Mouse (Mus musculus): ENCODE results near the gene Phlpp2. TPM values are rescaled to one million over a fixed set of nuclear protein-coding genes. Genes with fewer than 3 reads are reported as not detected.

The Phlpp2 gene
- total RNA-seq, 2 experiments from 2014 or later = 4.0 to 4.7 TPM

- no peak for DNase-seq (ENCODE audit: low spot score)
- intact Hi-C loops (cut with DNase I) = no loop called here
Measured at GRCm38 (mm10) chr8:109894636-109895035, 26.3 kb downstream of the Phlpp2 start.

DNA sequence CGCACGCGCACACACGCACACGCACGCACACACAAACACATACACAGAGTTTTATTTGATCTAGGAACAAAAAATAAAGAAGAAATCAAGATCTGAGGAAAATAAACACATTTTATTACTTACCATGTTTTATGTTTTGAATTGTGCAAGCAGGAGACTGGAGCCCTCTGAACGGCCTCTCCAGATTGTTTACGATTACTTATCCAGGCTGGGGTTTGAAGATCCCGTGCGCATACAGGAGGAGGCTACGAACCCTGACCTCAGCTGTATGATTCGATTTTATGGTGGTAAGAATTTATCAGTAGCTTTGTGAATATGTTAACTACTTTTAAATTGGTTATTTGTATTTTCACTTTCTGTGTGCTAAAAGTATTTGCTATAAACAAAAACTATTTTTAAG is 27.0 kb downstream of the Phlpp2 start:
- intact Hi-C loops (cut with DNase I) = no loop called here
- no peak for DNase-seq (ENCODE audit: low spot score)

GRCm38 (mm10) chr8:109902379-109902778 is 34.0 kb downstream of the Phlpp2 start:
- no peak for DNase-seq (ENCODE audit: low spot score)
- intact Hi-C loops (cut with DNase I) = no loop called here

DNA sequence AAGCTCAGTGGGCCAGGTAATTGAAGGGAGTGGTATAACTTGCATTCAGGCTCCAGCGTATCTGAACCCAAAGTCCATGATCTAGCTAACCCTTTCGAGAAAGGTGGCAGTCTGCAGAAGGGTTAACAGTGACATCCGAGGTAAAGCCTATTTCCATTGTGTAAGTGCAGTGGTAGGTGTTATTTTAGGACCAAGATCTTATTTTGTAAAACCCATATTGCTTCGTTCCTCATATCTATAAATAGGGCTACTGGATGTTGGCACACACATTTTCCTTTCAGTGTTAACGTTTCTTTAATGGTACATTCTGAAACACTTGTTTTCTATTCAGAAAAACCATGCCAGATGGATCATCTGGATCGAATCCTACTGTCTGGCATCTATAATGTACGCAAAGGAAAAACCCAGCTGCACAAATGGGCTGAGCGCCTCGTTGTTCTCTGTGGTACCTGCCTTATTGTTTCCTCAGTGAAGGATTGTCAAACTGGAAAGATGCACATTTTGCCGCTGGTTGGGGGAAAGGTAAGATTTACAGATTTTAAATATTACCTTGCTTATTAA is 35.6 kb downstream of the Phlpp2 start:
- intact Hi-C loops (cut with DNase I) = no loop called here
- no peak for DNase-seq (ENCODE audit: low spot score)

GRCm38 (mm10) chr8:109904928-109905668 is 36.8 kb downstream of the Phlpp2 start:
- no peak for DNase-seq (ENCODE audit: low spot score)
- intact Hi-C loops (cut with DNase I) = no loop called here

DNA sequence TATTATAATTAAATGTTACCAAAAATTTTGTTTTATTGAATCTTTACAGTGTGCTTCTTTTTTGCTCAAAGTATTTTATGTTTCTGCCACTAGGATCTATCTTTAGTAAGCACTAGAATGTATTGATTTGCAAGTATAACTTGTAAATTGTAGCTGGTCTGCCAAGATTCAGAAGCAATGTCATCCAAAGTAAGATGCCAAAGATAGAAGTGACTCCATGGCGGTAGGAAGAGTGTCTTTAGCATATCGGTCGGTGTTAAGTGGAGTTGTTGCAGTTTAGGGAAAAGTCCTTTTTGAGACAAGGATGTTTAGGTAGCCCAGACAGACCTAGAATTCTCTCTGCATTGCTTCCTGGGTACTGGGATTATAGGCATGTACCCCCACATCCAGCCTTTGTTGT is 38.6 kb downstream of the Phlpp2 start:
- DNase-seq (ENCODE audit: low spot score) = no peak
- intact Hi-C loops (cut with DNase I) = no loop called here

DNA sequence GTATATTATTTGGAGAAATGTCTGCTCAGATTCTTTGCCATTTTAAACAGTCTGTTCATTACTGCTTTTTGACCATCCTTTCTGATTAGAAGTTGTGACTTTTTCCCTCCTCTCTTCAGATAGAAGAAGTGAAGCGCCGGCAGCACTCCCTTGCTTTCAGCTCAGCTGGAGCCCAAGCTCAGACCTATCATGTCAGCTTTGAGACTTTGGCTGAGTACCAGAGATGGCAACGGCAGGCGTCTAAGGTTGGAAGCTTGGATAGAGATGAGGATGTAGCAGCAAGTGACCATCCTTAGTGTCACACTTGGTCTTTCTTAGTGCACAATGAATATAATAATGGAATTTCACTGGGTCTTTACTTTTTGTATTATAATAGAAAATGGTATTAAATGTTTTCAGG is 39.0 kb downstream of the Phlpp2 start:
- DNase-seq (ENCODE audit: low spot score) = no peak
- intact Hi-C loops (cut with DNase I) = no loop called here

DNA sequence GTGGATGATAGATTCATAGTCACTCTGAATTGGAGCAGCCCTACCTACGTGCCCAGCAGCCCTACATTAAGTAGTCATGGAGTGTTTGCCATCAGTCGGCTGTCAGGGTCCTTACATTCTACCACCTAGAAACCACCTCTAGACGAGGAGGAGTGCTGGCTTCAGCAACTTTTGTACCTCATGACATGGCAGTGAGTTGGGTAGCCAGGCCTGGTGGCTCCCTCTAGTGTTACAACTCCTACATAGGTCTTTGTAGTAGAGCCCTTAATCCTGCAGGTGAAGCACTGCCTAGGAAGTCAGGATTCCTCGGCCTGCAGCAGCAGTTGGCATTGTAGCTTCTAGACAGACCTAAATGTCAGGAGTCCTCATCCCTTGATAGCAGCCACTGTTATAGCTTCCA is 48.9 kb downstream of the Phlpp2 start:
- intact Hi-C loops (cut with DNase I) = loop anchor here (1.0 to 5.0 kb wide), 2 partner anchors 50 to 64 kb away; partner anchors contain the start of gene Phlpp2
- no peak for DNase-seq (ENCODE audit: low spot score)

DNA sequence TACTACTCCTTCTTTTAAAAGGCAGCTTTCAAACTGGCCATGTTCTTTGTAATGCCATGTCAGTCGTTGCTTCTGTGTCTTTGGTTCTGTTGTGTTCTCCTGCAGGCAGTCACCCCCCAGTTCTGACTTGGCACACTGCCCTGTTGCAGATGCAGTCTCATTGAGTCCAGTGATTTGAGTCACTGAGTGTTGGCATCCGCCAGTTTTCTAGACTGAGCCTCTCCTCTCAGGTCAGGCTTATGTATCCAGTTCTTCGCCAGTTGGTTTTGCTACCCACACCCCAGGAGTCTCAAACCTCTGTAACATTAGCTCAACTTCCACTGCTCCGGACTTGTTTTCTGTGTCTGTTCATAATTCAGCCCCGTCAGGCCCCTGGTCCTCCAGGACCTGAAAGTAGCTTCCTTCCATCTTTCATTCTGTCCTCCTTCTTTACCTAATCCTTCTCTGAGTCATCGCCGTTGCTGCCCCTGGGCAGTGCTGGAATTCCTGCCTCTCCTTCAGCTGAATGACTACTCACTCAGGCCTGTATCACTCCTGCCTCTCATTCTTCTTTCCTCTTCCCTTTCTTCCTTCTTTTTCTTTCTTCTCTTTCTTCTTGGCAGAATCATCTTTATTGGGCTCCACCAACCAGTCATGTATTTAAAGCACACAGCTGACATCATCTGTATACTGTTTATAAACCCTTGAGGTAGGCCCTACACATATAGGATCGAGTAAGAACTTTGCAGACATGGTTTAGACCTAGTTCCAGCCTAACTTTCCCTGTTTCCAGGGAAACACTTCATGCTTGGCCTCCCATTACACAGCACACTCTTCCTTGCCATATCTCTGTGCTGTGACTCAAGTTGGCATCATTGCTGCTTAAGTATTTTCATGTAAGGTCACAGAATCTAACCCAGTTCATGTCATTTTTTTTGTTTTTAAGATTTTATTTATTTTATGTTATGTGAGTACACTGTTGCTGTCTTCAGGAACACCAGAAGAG is 52.4 kb downstream of the Phlpp2 start:
- intact Hi-C loops (cut with DNase I) = no loop called here
- DNase-seq (ENCODE audit: low spot score) = no peak

GRCm38 (mm10) chr8:109941606-109942360 is 73.4 kb downstream of the Phlpp2 start:
- DNase-seq (ENCODE audit: low spot score) = no peak
- intact Hi-C loops (cut with DNase I) = no loop called here

DNA sequence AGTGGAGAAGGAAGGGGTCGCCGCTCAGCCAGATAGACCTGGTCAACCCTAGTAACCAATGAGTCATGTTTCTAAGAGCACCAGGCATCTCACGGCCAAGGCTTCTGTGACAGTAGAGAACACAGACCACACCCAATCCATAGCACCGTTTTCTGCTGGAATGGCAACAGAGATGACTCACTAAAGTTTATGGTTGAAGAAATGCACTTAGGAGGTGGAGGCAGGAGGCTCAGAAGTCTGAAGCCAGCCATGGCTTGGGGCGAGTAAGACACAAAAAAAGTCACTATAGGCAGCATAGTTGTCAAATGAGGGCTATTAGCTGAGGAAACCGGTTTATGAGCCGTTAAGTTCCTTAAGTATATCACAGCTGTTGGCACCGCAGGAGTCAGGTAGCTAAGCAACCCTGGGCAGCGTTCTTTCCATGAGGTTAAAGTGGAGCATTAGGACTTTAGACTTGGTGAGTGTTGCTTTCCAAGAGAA is 76.9 kb downstream of the Phlpp2 start:
- intact Hi-C loops (cut with DNase I) = no loop called here
- DNase-seq (ENCODE audit: low spot score) = no peak

DNA sequence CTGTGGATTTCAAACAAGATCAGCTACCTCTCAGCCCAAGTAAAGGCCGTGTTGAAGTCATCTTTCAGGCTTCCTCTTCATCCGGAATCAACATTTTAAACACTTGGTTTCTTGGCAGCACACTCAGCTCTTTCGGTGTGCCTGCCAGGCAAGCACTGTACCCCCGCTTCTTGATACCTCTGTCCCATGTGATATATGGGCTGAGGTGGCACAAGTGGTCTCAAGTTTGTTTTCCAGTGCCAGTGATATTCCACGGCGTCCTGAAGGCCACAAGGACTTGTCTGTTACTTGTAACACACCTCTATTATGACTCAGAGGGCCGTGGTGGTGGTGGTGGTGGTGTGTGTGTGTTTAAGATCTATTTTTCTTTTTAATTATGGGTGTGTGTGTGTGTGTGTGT is 77.4 kb downstream of the Phlpp2 start:
- intact Hi-C loops (cut with DNase I) = no loop called here
- no peak for DNase-seq (ENCODE audit: low spot score)

- intact Hi-C loops (cut with DNase I) = no loop called here
- no peak for DNase-seq (ENCODE audit: low spot score)
Measured at GRCm38 (mm10) chr8:109946272-109946671, 77.9 kb downstream of the Phlpp2 start.

- no peak for DNase-seq (ENCODE audit: low spot score)
- intact Hi-C loops (cut with DNase I) = no loop called here
Measured at GRCm38 (mm10) chr8:109947447-109948284, 79.3 kb downstream of the Phlpp2 start.

DNA sequence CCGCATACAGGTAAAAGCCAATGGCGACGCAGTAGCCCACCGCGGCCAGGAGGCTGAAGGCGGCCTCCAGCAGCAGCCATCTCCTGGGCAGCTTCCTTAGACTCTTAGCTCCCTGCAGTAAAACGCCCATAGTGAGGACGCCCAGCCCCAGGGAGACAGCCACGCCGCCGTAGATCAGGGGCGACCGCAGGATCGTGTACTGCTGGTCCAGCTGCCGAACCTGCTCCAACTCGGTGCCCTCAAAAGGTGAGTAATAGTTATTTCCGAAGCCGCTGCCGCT is 79.9 kb downstream of the Phlpp2 start:
- no peak for DNase-seq (ENCODE audit: low spot score)
- intact Hi-C loops (cut with DNase I) = no loop called here

DNA sequence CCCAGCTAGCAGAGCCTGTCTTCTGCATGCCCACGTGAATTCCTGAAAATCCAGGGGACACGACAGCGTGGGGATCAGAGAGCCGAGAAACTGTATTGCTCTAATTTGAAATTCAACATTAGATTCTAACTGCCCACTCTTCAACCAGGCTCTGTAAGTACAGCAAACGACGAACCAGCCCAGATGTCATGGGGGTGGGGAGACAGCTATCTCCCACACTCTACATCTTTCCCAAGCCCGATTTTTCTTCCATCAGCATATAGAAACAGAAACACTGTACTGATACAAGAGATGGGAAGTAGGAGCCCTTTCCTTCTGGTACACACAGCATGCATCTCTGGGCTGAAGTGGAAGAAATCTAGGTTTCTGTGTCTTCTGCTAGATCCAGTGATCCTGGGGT is 83.8 kb downstream of the Phlpp2 start:
- no peak for DNase-seq (ENCODE audit: low spot score)
- intact Hi-C loops (cut with DNase I) = no loop called here

DNA sequence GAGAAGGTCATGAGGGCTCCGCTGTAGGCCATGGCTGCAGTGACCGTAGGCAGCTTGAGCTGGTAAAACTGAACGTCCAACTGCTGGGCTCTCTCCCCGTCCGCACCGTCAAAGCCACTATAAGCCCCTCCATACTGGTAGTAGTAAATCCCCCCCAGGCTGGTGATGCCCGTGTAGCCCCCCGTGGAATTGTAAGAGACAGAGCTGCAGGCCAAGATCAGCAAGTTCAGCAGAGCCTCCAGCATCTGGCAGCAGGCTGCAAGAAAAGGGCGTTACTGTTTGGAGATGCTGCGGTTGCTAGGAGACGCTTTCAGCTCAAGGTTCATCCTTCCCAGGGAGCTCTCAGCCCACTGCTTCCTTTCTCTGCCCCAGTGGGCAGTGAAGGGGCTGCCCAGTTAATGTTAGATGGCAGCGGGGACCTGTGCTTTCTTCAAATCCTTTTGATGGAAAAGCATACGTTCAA is 86.2 kb downstream of the Phlpp2 start:
- DNase-seq (ENCODE audit: low spot score) = no peak
- intact Hi-C loops (cut with DNase I) = no loop called here

GRCm38 (mm10) chr8:109957167-109958028 is 89.1 kb downstream of the Phlpp2 start:
- intact Hi-C loops (cut with DNase I) = no loop called here
- no peak for DNase-seq (ENCODE audit: low spot score)
